Mouse (Mus musculus) liver, embryonic 12.5 days (tissue): ENCODE measurements around the gene Ppm1g. TPM values are rescaled to one million over a fixed set of nuclear protein-coding genes. Genes with fewer than 3 reads are reported as not detected.

Source experiments
- ATAC-seq: fragments of 200-750 bp; cut with Nextera tagmentation; 2 replicates; pipeline ENCODE4 v1.8.0; 2017; ENCODE audit warnings: moderate number of reproducible peaks, mild to moderate bottlenecking, moderate library complexity
- H3K27ac ChIP-seq: fragments of 300-500 bp; sonication (generic); 2 replicates; pipeline ENCODE4 v1.5.1; 2016; ENCODE audit warnings: mild to moderate bottlenecking
- H3K27me3 ChIP-seq: fragments of 300-500 bp; sonication (generic); replicated peaks from 2 replicates; pipeline ENCODE4 v1.6.1; 2016; ENCODE audit warnings: mild to moderate bottlenecking, moderate library complexity
- H3K36me3 ChIP-seq: fragments of 300-500 bp; sonication (generic); 2 replicates; pipeline ENCODE4 v1.6.1; 2016; ENCODE audit warnings: mild to moderate bottlenecking, moderate library complexity
- H3K4me1 ChIP-seq: fragments of 300-500 bp; sonication (generic); 2 replicates; pipeline ENCODE4 v1.6.1; 2016
- H3K4me2 ChIP-seq: fragments of 300-500 bp; sonication (generic); 2 replicates; pipeline ENCODE4 v1.6.1; 2016; ENCODE audit warnings: mild to moderate bottlenecking, moderate library complexity
- H3K4me3 ChIP-seq: fragments of 300-500 bp; sonication (generic); 2 replicates; pipeline ENCODE4 v1.5.1; 2016; ENCODE audit warnings: mild to moderate bottlenecking, moderate library complexity
- H3K9ac ChIP-seq: fragments of 300-500 bp; sonication (generic); 2 replicates; pipeline ENCODE4 v1.6.1; 2016; ENCODE audit warnings: mild to moderate bottlenecking, moderate library complexity
- H3K9me3 ChIP-seq: fragments of 300-500 bp; sonication (generic); replicated peaks from 2 replicates; pipeline ENCODE4 v1.6.1; 2016; ENCODE audit warnings: mild to moderate bottlenecking, moderate library complexity
- WGBS: fragments of 180-500 bp; shearing (Covaris S2); methylation state at CpG from one replicate; pipeline ENCODE4 v1.1.7; 2016; ENCODE audit not compliant: insufficient replicate concordance; 5-methylcytosine and 5-hydroxymethylcytosine counted together
- polyA plus RNA-seq: library from polyadenylated mRNA; unstranded; fragments of >200 nt; fragmentation: Nextera tagmentation; extraction: Ambion mirVana; gene quantifications from 2 replicates; pipeline ENCODE4 v1.2.1, GENCODE M21; 2016

Ppm1g gene
- 195 and 204 TPM in 2 replicates for polyA plus RNA-seq

- Histone ChIP-seq H3K27ac (peak within 1 kb of the TSS; percentile 96), H3K4me3 (peak within 1 kb of the TSS; percentile 99), H3K9ac (peak within 1 kb of the TSS; percentile 99), H3K4me2 (peak within 1 kb of the TSS; percentile 91), H3K4me1 (peaks cover 47% of the 10 kb centered on the region), H3K9me3 (no peaks in the 10 kb centered on the region), H3K27me3 (no peaks in the 10 kb centered on the region), H3K36me3 (peaks cover 8% of the 10 kb centered on the region)
- peak; percentile 93 for ATAC-seq
- under 1% methylated on average over 70 of the region's 70 CpGs for WGBS
Observed at GRCm38 (mm10) chr5:31220448-31221303, at the start of gene Ppm1g. Gene Ppm1g, minus strand, starts transcription at chr5:31220687.

- Histone ChIP-seq H3K9me3 (no peaks in the 10 kb centered on the region), H3K9ac (no peak overlapping the region)
Observed at GRCm38 (mm10) chr5:31267686-31268085, 47.2 kb upstream of the Ppm1g start.

DNA sequence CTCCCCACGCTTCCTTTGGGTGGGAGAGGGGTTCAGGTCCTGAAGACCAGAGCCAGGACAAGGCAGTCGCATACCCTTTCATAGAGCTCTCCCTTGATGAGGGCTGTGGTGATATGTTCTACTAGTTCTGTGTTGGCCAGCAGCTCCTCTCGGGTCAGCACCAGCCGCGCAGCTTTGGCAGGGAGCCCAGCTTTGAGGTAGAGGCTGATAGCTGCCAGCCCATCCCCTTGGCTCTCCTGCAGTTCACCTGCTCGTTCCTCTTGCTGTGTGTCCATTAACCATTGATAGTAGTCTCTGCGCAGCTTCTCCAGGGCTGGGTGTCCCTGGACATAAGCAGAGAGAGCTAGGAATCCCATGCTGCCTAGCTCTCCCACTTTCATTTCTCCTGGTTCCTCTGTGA is 45.6 kb upstream of the Ppm1g start:
- Histone ChIP-seq H3K27me3 (no peaks in the 10 kb centered on the region), H3K9ac (no peak overlapping the region), H3K9me3 (no peaks in the 10 kb centered on the region), H3K27ac (no peak overlapping the region), H3K4me1 (no peaks in the 10 kb centered on the region), H3K4me3 (no peak overlapping the region), H3K36me3 (peaks cover 36% of the 10 kb centered on the region), H3K4me2 (no peak overlapping the region)
- ATAC-seq, result no peak
- 81% methylated on average over 7 of the region's 7 CpGs for WGBS

More at GRCm38 (mm10) chr5:31267686-31268085, 47.2 kb upstream of the Ppm1g start:
- no peak for ATAC-seq
- Histone ChIP-seq H3K4me1 (no peaks in the 10 kb centered on the region), H3K27me3 (no peaks in the 10 kb centered on the region), H3K4me3 (no peak overlapping the region), H3K27ac (no peak overlapping the region), H3K36me3 (peaks cover 36% of the 10 kb centered on the region), H3K4me2 (no peak overlapping the region)
- 62% methylated on average over 6 of the region's 6 CpGs for WGBS

- no peak overlapping the region for H3K4me2 ChIP-seq
- no peaks in the 10 kb centered on the region for H3K27me3 ChIP-seq
- H3K9ac ChIP-seq, result no peak overlapping the region
- no peak overlapping the region for H3K27ac ChIP-seq
- no peak for ATAC-seq
- H3K9me3 ChIP-seq, result no peaks in the 10 kb centered on the region
- H3K4me1 ChIP-seq, result peaks cover 12% of the 10 kb centered on the region
- peaks cover 28% of the 10 kb centered on the region for H3K36me3 ChIP-seq
- H3K4me3 ChIP-seq, result no peak overlapping the region
- WGBS, result 79% methylated on average over 11 of the region's 11 CpGs
Observed at GRCm38 (mm10) chr5:31257616-31258015, 37.1 kb upstream of the Ppm1g start.

- Histone ChIP-seq H3K27ac (no peak overlapping the region), H3K36me3 (peaks cover 44% of the 10 kb centered on the region), H3K4me3 (no peak overlapping the region), H3K4me2 (no peak overlapping the region), H3K4me1 (peaks cover 26% of the 10 kb centered on the region), H3K9ac (no peak overlapping the region), H3K9me3 (no peaks in the 10 kb centered on the region), H3K27me3 (no peaks in the 10 kb centered on the region)
- no peak for ATAC-seq
- 67% methylated on average over 2 of the region's 2 CpGs for WGBS
Observed at GRCm38 (mm10) chr5:31255971-31256370, 35.5 kb upstream of the Ppm1g start.

GRCm38 (mm10) chr5:31255381-31255780 is 34.9 kb upstream of the Ppm1g start:
- H3K9ac ChIP-seq, result peak overlapping the region; percentile 12; the same call in 1 of the 2 replicates
- no peak overlapping the region for H3K4me2 ChIP-seq
- peaks cover 48% of the 10 kb centered on the region for H3K36me3 ChIP-seq
- no peak for ATAC-seq
- peaks cover 27% of the 10 kb centered on the region for H3K4me1 ChIP-seq
- H3K9me3 ChIP-seq, result no peaks in the 10 kb centered on the region
- no peak overlapping the region for H3K27ac ChIP-seq
- H3K27me3 ChIP-seq, result no peaks in the 10 kb centered on the region
- no peak overlapping the region for H3K4me3 ChIP-seq
- 84% methylated on average over 2 of the region's 2 CpGs for WGBS

DNA sequence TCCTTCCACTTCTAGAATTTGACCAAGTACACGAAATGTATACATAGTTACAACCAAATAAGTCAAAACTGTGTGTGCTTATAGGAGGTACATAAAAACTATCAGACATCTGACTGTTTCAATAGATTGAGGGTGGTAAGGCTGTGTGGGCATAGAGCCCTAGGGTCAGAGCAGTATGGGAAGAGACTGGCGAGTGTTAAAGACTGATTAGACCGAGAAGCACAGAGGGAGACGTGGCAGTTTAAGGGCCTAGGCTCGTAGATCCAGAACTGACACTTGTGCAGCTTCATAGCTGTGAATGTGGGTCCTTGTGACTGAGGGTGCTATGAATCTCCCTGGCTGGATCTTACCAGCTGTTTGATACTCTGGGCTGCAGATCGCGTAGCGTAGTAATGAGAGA is 34.4 kb upstream of the Ppm1g start:
- peaks cover 52% of the 10 kb centered on the region for H3K36me3 ChIP-seq
- peak overlapping the region; percentile 12; the same call in 1 of the 2 replicates for H3K9ac ChIP-seq
- no peak for ATAC-seq
- H3K4me2 ChIP-seq, result no peak overlapping the region
- no peaks in the 10 kb centered on the region for H3K9me3 ChIP-seq
- no peak overlapping the region for H3K27ac ChIP-seq
- peaks cover 27% of the 10 kb centered on the region for H3K4me1 ChIP-seq
- no peaks in the 10 kb centered on the region for H3K27me3 ChIP-seq
- WGBS, result 62% methylated on average over 8 of the region's 8 CpGs
- H3K4me3 ChIP-seq, result no peak overlapping the region

- no peak for ATAC-seq
- H3K9me3 ChIP-seq, result no peaks in the 10 kb centered on the region
- no peak overlapping the region for H3K27ac ChIP-seq
- H3K4me1 ChIP-seq, result peaks cover 27% of the 10 kb centered on the region
- no peak overlapping the region for H3K4me3 ChIP-seq
- H3K4me2 ChIP-seq, result no peak overlapping the region
- H3K9ac ChIP-seq, result no peak overlapping the region
- WGBS, result 68% methylated on average over 7 of the region's 7 CpGs
- H3K36me3 ChIP-seq, result peaks cover 57% of the 10 kb centered on the region
- H3K27me3 ChIP-seq, result no peaks in the 10 kb centered on the region
Observed at GRCm38 (mm10) chr5:31254452-31254851, 34.0 kb upstream of the Ppm1g start.

- Histone ChIP-seq H3K4me2 (no peak overlapping the region), H3K9ac (no peak overlapping the region), H3K36me3 (peaks cover 63% of the 10 kb centered on the region), H3K27me3 (no peaks in the 10 kb centered on the region), H3K4me3 (no peak overlapping the region), H3K4me1 (peaks cover 27% of the 10 kb centered on the region), H3K27ac (no peak overlapping the region), H3K9me3 (no peaks in the 10 kb centered on the region)
- ATAC-seq, result no peak
- WGBS, result 80% methylated on average over 8 of the region's 8 CpGs
Observed at GRCm38 (mm10) chr5:31253806-31254205, 33.3 kb upstream of the Ppm1g start.

DNA sequence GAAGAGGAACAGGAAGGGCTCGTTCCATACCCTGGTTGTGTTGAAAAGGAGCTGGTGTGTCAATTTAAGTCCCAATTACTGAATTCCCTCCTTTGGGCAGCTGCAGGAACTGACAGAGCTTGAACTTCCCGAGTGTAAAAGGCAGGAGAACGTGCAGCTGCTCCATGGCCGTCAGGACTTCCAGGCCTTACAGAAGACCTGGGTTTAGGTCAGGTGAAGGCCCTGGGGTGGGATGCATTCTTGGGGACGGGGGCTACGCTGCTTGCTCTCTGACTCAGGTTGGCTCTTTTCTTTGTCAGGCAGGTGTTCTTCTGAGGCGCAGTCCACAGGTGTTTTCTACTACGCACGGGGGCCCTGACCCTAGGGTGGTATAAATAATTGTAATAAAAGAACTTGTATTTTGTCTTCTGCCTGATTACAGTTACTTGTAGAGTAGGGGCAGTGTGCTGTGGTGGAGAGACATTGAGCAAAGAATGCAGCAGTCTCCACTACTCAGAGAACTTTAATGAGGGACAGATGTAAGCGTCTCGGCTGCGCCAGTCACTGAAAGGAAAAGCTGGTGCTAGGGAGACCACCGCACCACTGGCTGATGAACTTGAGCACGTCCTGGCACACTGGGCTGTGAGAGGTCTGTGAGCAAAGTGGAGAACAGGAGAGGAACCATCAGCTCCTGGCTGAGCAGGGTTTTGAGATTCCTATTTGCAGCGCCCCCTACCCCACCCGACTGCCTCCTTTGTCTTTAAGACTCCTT is 32.5 kb upstream of the Ppm1g start:
- ATAC-seq, result no peak
- Histone ChIP-seq H3K9me3 (no peaks in the 10 kb centered on the region), H3K4me3 (no peak overlapping the region), H3K4me2 (no peak overlapping the region), H3K9ac (no peak overlapping the region), H3K27ac (no peak overlapping the region), H3K4me1 (peaks cover 27% of the 10 kb centered on the region), H3K27me3 (no peaks in the 10 kb centered on the region), H3K36me3 (peaks cover 72% of the 10 kb centered on the region)
- 79% methylated on average over 16 of the region's 16 CpGs for WGBS

DNA sequence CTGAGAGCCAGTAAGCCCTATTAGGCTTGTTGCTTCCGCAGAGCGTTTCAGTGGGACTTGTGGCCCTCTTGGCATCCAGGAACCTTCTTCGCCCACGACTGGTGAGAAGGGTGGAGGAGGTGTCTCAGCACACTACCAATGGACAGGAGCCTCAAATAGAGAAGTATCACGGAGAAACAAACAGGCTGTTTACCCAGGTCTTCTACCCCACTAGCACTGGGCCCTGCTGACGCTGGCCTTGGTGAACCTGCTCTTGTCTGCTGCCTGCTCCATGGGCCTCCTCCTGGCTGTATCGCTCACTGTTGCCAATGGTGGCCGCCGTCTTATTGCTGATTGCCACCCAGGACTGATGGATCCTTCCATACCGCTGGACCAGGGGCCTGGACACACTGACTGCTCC is 31.7 kb upstream of the Ppm1g start:
- Histone ChIP-seq H3K9ac (no peak overlapping the region), H3K4me1 (peaks cover 27% of the 10 kb centered on the region), H3K27ac (no peak overlapping the region), H3K27me3 (no peaks in the 10 kb centered on the region), H3K36me3 (peaks cover 77% of the 10 kb centered on the region), H3K4me2 (peak overlapping the region; percentile 65), H3K9me3 (no peaks in the 10 kb centered on the region), H3K4me3 (peak overlapping the region; percentile 50)
- WGBS, result 75% methylated on average over 10 of the region's 10 CpGs
- ATAC-seq, result no peak

GRCm38 (mm10) chr5:31251541-31252101 is 31.1 kb upstream of the Ppm1g start, which contains the start of gene Krtcap3:
Gene Krtcap3, plus strand, starts transcription at chr5:31251691.
- Histone ChIP-seq H3K9me3 (no peaks in the 10 kb centered on the region), H3K4me3 (peak within 1 kb of the TSS; percentile 50), H3K4me2 (peak within 1 kb of the TSS; percentile 65), H3K36me3 (peaks cover 82% of the 10 kb centered on the region), H3K9ac (0 out of 2 replicates have a peak within 1 kb of the TSS, but pooled peaks have one; percentile 2), H3K27me3 (no peaks in the 10 kb centered on the region), H3K27ac (no peak within 1 kb of the TSS), H3K4me1 (peaks cover 27% of the 10 kb centered on the region)
- peak; percentile 77 for ATAC-seq
- WGBS, result 62% methylated on average over 47 of the region's 47 CpGs
